Mouse (Mus musculus) limb, embryonic 11.5 days (tissue): ENCODE measurements around the gene Art5. TPM values are rescaled to one million over a fixed set of nuclear protein-coding genes. Genes with fewer than 3 reads are reported as not detected.

Source experiments
- ATAC-seq: fragments of 200-750 bp; cut with Nextera tagmentation; 2 replicates; pipeline ENCODE4 v1.8.0; 2017; ENCODE audit warnings: low read depth; ENCODE audit not compliant: insufficient number of reproducible peaks, low FRiP score, low TSS enrichment
- DNase-seq: peaks from one replicate; pipeline ENCODE4 v3.0.0-alpha.2; 2015; ENCODE audit warnings: low spot score
- H3K27ac ChIP-seq: fragments of 300-500 bp; sonication (generic); replicated peaks from 2 replicates; pipeline ENCODE4 v1.5.1; 2014; ENCODE audit warnings: low read depth, mild to moderate bottlenecking, low read length
- H3K27me3 ChIP-seq: fragments of 300-500 bp; sonication (generic); 2 replicates; pipeline ENCODE4 v1.6.1; 2014; ENCODE audit warnings: mild to moderate bottlenecking, low read length, mixed read lengths; ENCODE audit not compliant: control insufficient read depth, insufficient read depth
- H3K36me3 ChIP-seq: fragments of 300-500 bp; sonication (generic); 2 replicates; pipeline ENCODE4 v1.6.1; 2014; ENCODE audit warnings: mild to moderate bottlenecking, low read length, moderate library complexity, mixed read lengths; ENCODE audit not compliant: control insufficient read depth, insufficient read depth
- H3K4me1 ChIP-seq: fragments of 300-500 bp; sonication (generic); 2 replicates; pipeline ENCODE4 v1.6.1; 2014; ENCODE audit warnings: low read length, mixed read lengths; ENCODE audit not compliant: control insufficient read depth, insufficient read depth
- H3K4me2 ChIP-seq: fragments of 300-500 bp; sonication (generic); 2 replicates; pipeline ENCODE4 v1.6.1; 2014; ENCODE audit warnings: low read depth, mild to moderate bottlenecking, moderate library complexity; ENCODE audit not compliant: severe bottlenecking
- H3K4me3 ChIP-seq: fragments of 300-500 bp; sonication (generic); 2 replicates; pipeline ENCODE4 v1.5.1; 2014; ENCODE audit warnings: low read depth, low read length
- H3K9ac ChIP-seq: fragments of 300-500 bp; sonication (generic); 2 replicates; pipeline ENCODE4 v1.6.1; 2014; ENCODE audit warnings: mild to moderate bottlenecking, low read length
- H3K9me3 ChIP-seq: fragments of 300-500 bp; sonication (generic); 2 replicates; pipeline ENCODE4 v1.6.1; 2016; ENCODE audit warnings: low read length; ENCODE audit not compliant: control insufficient read depth
- WGBS: fragments of 180-500 bp; shearing (Covaris S2); extraction: QIAGEN DNeasy Blood & Tissue Kit; methylation state at CpG from one replicate; pipeline ENCODE4 v1.1.7; 2014; 5-methylcytosine and 5-hydroxymethylcytosine counted together
- polyA plus RNA-seq: library from polyadenylated mRNA; unstranded; fragments of >200 nt; fragmentation: Nextera tagmentation; extraction: Ambion mirVana; gene quantifications from 2 replicates; pipeline ENCODE4 v1.2.1, GENCODE M21; 2014

The Art5 gene
- polyA plus RNA-seq, 1 experiment from 2014 or later: 4.9 TPM

GRCm38 (mm10) chr7:102101487-102101886 is 7.8 kb downstream of the Art5 start, which contains the start of gene Art1:
Art1 (plus strand) TSS chr7:102101743.
- Histone ChIP-seq H3K9me3 (no peaks in the 10 kb centered on the region), H3K9ac (no peak within 1 kb of the TSS), H3K4me3 (no peak within 1 kb of the TSS), H3K4me2 (peak within 1 kb of the TSS; percentile 51), H3K36me3 (no peaks in the 10 kb centered on the region), H3K4me1 (peaks cover 8% of the 10 kb centered on the region), H3K27ac (0 out of 2 replicates have a peak within 1 kb of the TSS, but pooled peaks have one; percentile 37), H3K27me3 (no peaks in the 10 kb centered on the region)
- ATAC-seq: no peak
- 47% methylated on average over 5 of the region's 5 CpGs for WGBS
- no peak for DNase-seq

- Histone ChIP-seq H3K27ac (no peak overlapping the region), H3K9ac (no peak overlapping the region), H3K4me2 (no peak overlapping the region), H3K9me3 (no peaks in the 10 kb centered on the region), H3K4me3 (no peak overlapping the region), H3K36me3 (no peaks in the 10 kb centered on the region), H3K27me3 (no peaks in the 10 kb centered on the region), H3K4me1 (peaks cover 8% of the 10 kb centered on the region)
- 55% methylated on average over 5 of the region's 5 CpGs for WGBS
- DNase-seq (no peak), ATAC-seq (no peak)
Observed at GRCm38 (mm10) chr7:102100868-102101267, 8.4 kb downstream of the Art5 start.

GRCm38 (mm10) chr7:102099760-102100661 is 9.3 kb downstream of the Art5 start:
- peak overlapping the region; percentile 49 for H3K9ac ChIP-seq

GRCm38 (mm10) chr7:102087336-102087735 is 22.0 kb downstream of the Art5 start:
- H3K9me3 ChIP-seq: no peaks in the 10 kb centered on the region

More at GRCm38 (mm10) chr7:102099760-102100661, 9.3 kb downstream of the Art5 start:
- no peaks in the 10 kb centered on the region for H3K27me3 ChIP-seq
- ATAC-seq (peak; percentile 80), DNase-seq (peak; percentile 69)
- H3K4me3 ChIP-seq: peak overlapping the region; percentile 29
- no peaks in the 10 kb centered on the region for H3K9me3 ChIP-seq
- H3K36me3 ChIP-seq: no peaks in the 10 kb centered on the region
- 4% methylated on average over 30 of the region's 30 CpGs for WGBS
- peaks cover 8% of the 10 kb centered on the region for H3K4me1 ChIP-seq
- peak overlapping the region; percentile 51 for H3K4me2 ChIP-seq
- 0 out of 2 replicates have a peak overlapping the region, but pooled peaks have one; percentile 37 for H3K27ac ChIP-seq

GRCm38 (mm10) chr7:102084041-102084696 is 25.1 kb downstream of the Art5 start:
- H3K36me3 ChIP-seq: peaks cover 30% of the 10 kb centered on the region
- H3K4me1 ChIP-seq: no peaks in the 10 kb centered on the region
- H3K27ac ChIP-seq: no peak overlapping the region
- no peak for ATAC-seq
- H3K4me3 ChIP-seq: no peak overlapping the region
- H3K9me3 ChIP-seq: no peaks in the 10 kb centered on the region
- 91% methylated on average over 26 of the region's 26 CpGs for WGBS
- H3K4me2 ChIP-seq: no peak overlapping the region
- DNase-seq: no peak
- no peak overlapping the region for H3K9ac ChIP-seq
- H3K27me3 ChIP-seq: no peaks in the 10 kb centered on the region

More at GRCm38 (mm10) chr7:102087336-102087735, 22.0 kb downstream of the Art5 start:
- no peaks in the 10 kb centered on the region for H3K27me3 ChIP-seq
- H3K36me3 ChIP-seq: peaks cover 14% of the 10 kb centered on the region
- no peaks in the 10 kb centered on the region for H3K4me1 ChIP-seq
- WGBS: 95% methylated on average over 4 of the region's 4 CpGs
- H3K9ac ChIP-seq: no peak overlapping the region
- no peak for ATAC-seq
- H3K4me3 ChIP-seq: no peak overlapping the region
- no peak overlapping the region for H3K27ac ChIP-seq
- no peak for DNase-seq
- no peak overlapping the region for H3K4me2 ChIP-seq

GRCm38 (mm10) chr7:102082816-102083215 is 26.5 kb downstream of the Art5 start, which contains the start of gene Trpc2:
Trpc2 (plus strand) TSS chr7:102083116.
- Histone ChIP-seq H3K9me3 (no peaks in the 10 kb centered on the region), H3K36me3 (peaks cover 35% of the 10 kb centered on the region)
- 83% methylated on average over 5 of the region's 5 CpGs for WGBS

GRCm38 (mm10) chr7:102081784-102082183 is 27.5 kb downstream of the Art5 start:
- Histone ChIP-seq H3K27ac (no peak overlapping the region), H3K9me3 (no peaks in the 10 kb centered on the region), H3K27me3 (no peaks in the 10 kb centered on the region), H3K9ac (no peak overlapping the region), H3K4me1 (no peaks in the 10 kb centered on the region), H3K36me3 (peaks cover 39% of the 10 kb centered on the region), H3K4me2 (no peak overlapping the region), H3K4me3 (no peak overlapping the region)
- 95% methylated on average over 5 of the region's 5 CpGs for WGBS
- DNase-seq (no peak), ATAC-seq (no peak)

More at GRCm38 (mm10) chr7:102082816-102083215, 26.5 kb downstream of the Art5 start, which contains the start of gene Trpc2:
- Histone ChIP-seq H3K4me3 (no peak within 1 kb of the TSS), H3K4me1 (no peaks in the 10 kb centered on the region), H3K4me2 (no peak within 1 kb of the TSS), H3K27me3 (no peaks in the 10 kb centered on the region), H3K9ac (no peak within 1 kb of the TSS), H3K27ac (no peak within 1 kb of the TSS)
- DNase-seq (no peak), ATAC-seq (no peak)

GRCm38 (mm10) chr7:102080311-102080710 is 29.0 kb downstream of the Art5 start:
- DNase-seq (no peak), ATAC-seq (no peak)

More at GRCm38 (mm10) chr7:102080311-102080710, 29.0 kb downstream of the Art5 start:
- no peaks in the 10 kb centered on the region for H3K27me3 ChIP-seq
- H3K9me3 ChIP-seq: no peaks in the 10 kb centered on the region
- no peak overlapping the region for H3K9ac ChIP-seq
- H3K27ac ChIP-seq: no peak overlapping the region
- 88% methylated on average over 8 of the region's 8 CpGs for WGBS
- no peaks in the 10 kb centered on the region for H3K4me1 ChIP-seq
- H3K36me3 ChIP-seq: peaks cover 43% of the 10 kb centered on the region
- no peak overlapping the region for H3K4me2 ChIP-seq
- H3K4me3 ChIP-seq: no peak overlapping the region
